Mouse (Mus musculus) testis, adult 2 months (tissue): Measurements from ENCODE around the gene Ppa2.

ENCODE experiments used
- CTCF ChIP-seq: fragments of 200-500 bp; IDR thresholded peaks from 2 replicates; pipeline ENCODE4 v1.5.1; 2012; ENCODE audit warnings: low read depth, mild to moderate bottlenecking, inconsistent platforms, low read length, moderate library complexity; ENCODE audit not compliant: control insufficient read depth, insufficient read depth, insufficient replicate concordance
- POLR2A ChIP-seq: fragments of 200-500 bp; IDR thresholded peaks from 2 replicates; pipeline ENCODE4 v1.6.1; 2012; ENCODE audit warnings: low read depth, mild to moderate bottlenecking, inconsistent platforms, low read length, moderate library complexity; ENCODE audit not compliant: control insufficient read depth

- no peak for TF ChIP-seq CTCF
- no peak for TF ChIP-seq POLR2A
Observed at GRCm38 (mm10) chr3:133315647-133316046, 5.7 kb downstream of the Ppa2 start.
